Mouse (Mus musculus) liver, adult 2 months (tissue): ENCODE measurements at regions not wholly inside any gene's neighbourhood (a gene's known extent, or its start where the extent isn't known, plus 50 kb on each side); places are given as distances from the start of the nearest gene placed in this dataset.
A peak's percentile ranks its signal among the peaks of the same experiment; 100 is the strongest.

ENCODE experiments used
- DNase-seq: peaks from one replicate; pipeline ENCODE4 v3.0.0-alpha.2; 2011; ENCODE audit warnings: low read depth, low spot score; ENCODE audit errors: extremely low read depth
- H3K27ac ChIP-seq: fragments of 200-500 bp; replicated peaks from 2 replicates; pipeline ENCODE4 v1.5.1; 2012; ENCODE audit warnings: low read depth, mild to moderate bottlenecking, control low read depth, inconsistent platforms, low read length; ENCODE audit not compliant: insufficient read depth
- H3K27me3 ChIP-seq: fragments of 200-500 bp; 2 replicates; pipeline ENCODE4 v1.6.1; 2012; ENCODE audit warnings: mild to moderate bottlenecking, moderate library complexity, low read length, inconsistent platforms; ENCODE audit not compliant: control insufficient read depth, insufficient read depth
- H3K36me3 ChIP-seq: fragments of 200-500 bp; 2 replicates; pipeline ENCODE4 v1.6.1; 2012; ENCODE audit warnings: low read length, inconsistent platforms; ENCODE audit not compliant: control insufficient read depth, insufficient read depth
- H3K4me1 ChIP-seq: fragments of 200-500 bp; 2 replicates; pipeline ENCODE4 v1.6.1; 2011; ENCODE audit warnings: low read length; ENCODE audit not compliant: control insufficient read depth, insufficient read depth
- H3K4me3 ChIP-seq: fragments of 200-500 bp; 2 replicates; pipeline ENCODE4 v1.5.1; 2011; ENCODE audit warnings: low read depth, mild to moderate bottlenecking, control low read depth, low read length, moderate library complexity; ENCODE audit not compliant: insufficient read depth
- H3K79me2 ChIP-seq: fragments of 200-500 bp; 2 replicates; pipeline ENCODE4 v1.6.1; 2012; ENCODE audit warnings: inconsistent platforms, mild to moderate bottlenecking, low read length, moderate library complexity; ENCODE audit not compliant: control insufficient read depth, insufficient read depth
- H3K9ac ChIP-seq: fragments of 200-500 bp; 2 replicates; pipeline ENCODE4 v1.6.1; 2012; ENCODE audit warnings: low read depth, mild to moderate bottlenecking, control low read depth, inconsistent platforms, low read length
- CTCF ChIP-seq: fragments of 200-500 bp; IDR thresholded peaks from 2 replicates; pipeline ENCODE4 v1.5.1; 2011; ENCODE audit warnings: low read depth, low read length, control low read depth
- POLR2A ChIP-seq: fragments of 200-500 bp; IDR thresholded peaks from 2 replicates; pipeline ENCODE4 v1.6.1; 2011; ENCODE audit warnings: low read length, control low read depth; ENCODE audit not compliant: insufficient read depth; ENCODE audit errors: extremely low read depth
- WGBS: fragments of 180-500 bp; shearing (Covaris S2); methylation state at CpG from one replicate; pipeline ENCODE4 v1.1.7; 2018; 5-methylcytosine and 5-hydroxymethylcytosine counted together

- H3K4me1 ChIP-seq: no peaks in the 10 kb centered on the region
- no peak overlapping the region for H3K4me3 ChIP-seq
- no peaks in the 10 kb centered on the region for H3K36me3 ChIP-seq
- no peak overlapping the region for H3K9ac ChIP-seq
- H3K27ac ChIP-seq: no peak overlapping the region
- TF ChIP-seq POLR2A (no peak), CTCF (no peak)
- no peaks in the 10 kb centered on the region for H3K79me2 ChIP-seq
- no peaks in the 10 kb centered on the region for H3K27me3 ChIP-seq
- whole genome bisulfite sequencing: 71% methylated on average over 1 of the region's 1 CpGs
- no peak for DNase-seq
Observed at GRCm38 (mm10) chrX:18960465-18960864, 499.3 kb upstream of the 4930578C19Rik start.

DNA sequence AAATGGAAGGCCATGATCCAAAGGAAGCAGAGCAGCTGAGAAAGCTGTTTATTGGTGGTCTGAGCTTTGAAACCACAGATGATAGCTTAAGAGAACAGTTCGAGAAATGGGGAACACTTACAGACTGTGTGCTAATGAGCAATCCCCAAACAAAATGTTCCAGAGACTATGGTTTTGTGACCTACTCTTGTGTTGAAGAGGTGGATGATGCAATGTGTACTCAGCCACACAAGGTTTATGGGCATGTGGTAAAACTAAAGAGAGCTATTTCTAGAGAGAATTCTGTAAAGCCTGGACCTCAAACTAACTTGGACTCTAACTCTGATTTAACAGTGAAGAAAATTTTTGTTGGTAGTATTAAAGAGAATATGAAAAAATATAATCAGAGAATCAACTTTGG lies 481.4 kb upstream of the 4930578C19Rik start:
- Histone ChIP-seq H3K79me2 (no peaks in the 10 kb centered on the region), H3K4me1 (no peaks in the 10 kb centered on the region), H3K27ac (no peak overlapping the region), H3K4me3 (no peak overlapping the region), H3K9ac (no peak overlapping the region), H3K36me3 (no peaks in the 10 kb centered on the region), H3K27me3 (no peaks in the 10 kb centered on the region)
- no peak for TF ChIP-seq CTCF
- TF ChIP-seq POLR2A: no peak
- peak; percentile 65 for DNase-seq
- whole genome bisulfite sequencing: 25% methylated on average over 1 of the region's 1 CpGs

DNA sequence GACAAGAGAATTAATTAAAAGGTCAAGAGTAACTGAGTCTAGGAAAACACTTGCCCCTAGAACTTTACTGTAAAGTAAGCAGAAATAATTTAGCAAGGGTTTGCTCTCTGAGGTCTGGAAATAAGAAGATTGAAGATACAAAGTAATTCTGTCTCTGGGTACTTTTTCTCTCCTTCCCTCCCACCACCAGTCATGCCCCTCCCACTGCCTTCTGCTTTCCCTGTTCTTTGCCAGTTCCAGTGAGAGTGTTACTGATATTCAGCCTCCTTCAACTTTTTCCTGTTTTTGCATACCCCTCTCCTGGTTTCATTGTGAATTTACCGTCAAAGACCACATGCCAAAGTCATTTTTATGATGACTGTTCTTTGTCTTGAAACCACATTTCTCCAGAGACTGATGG lies 472.1 kb upstream of the 4930578C19Rik start:
- Histone ChIP-seq H3K4me3 (no peak overlapping the region), H3K36me3 (no peaks in the 10 kb centered on the region), H3K27me3 (no peaks in the 10 kb centered on the region), H3K27ac (no peak overlapping the region), H3K79me2 (no peaks in the 10 kb centered on the region), H3K4me1 (no peaks in the 10 kb centered on the region), H3K9ac (no peak overlapping the region)
- TF ChIP-seq POLR2A: no peak
- TF ChIP-seq CTCF: no peak
- 67% methylated on average over 1 of the region's 1 CpGs for WGBS
- no peak for DNase-seq

GRCm38 (mm10) chrX:18923084-18923483 lies 461.9 kb upstream of the 4930578C19Rik start:
- Histone ChIP-seq H3K79me2 (no peaks in the 10 kb centered on the region), H3K36me3 (no peaks in the 10 kb centered on the region), H3K4me1 (no peaks in the 10 kb centered on the region), H3K27me3 (no peaks in the 10 kb centered on the region), H3K27ac (no peak overlapping the region), H3K9ac (no peak overlapping the region), H3K4me3 (no peak overlapping the region)
- TF ChIP-seq CTCF (no peak), POLR2A (no peak)
- no peak for DNase-seq
- 72% methylated on average over 1 of the region's 1 CpGs for WGBS

DNA sequence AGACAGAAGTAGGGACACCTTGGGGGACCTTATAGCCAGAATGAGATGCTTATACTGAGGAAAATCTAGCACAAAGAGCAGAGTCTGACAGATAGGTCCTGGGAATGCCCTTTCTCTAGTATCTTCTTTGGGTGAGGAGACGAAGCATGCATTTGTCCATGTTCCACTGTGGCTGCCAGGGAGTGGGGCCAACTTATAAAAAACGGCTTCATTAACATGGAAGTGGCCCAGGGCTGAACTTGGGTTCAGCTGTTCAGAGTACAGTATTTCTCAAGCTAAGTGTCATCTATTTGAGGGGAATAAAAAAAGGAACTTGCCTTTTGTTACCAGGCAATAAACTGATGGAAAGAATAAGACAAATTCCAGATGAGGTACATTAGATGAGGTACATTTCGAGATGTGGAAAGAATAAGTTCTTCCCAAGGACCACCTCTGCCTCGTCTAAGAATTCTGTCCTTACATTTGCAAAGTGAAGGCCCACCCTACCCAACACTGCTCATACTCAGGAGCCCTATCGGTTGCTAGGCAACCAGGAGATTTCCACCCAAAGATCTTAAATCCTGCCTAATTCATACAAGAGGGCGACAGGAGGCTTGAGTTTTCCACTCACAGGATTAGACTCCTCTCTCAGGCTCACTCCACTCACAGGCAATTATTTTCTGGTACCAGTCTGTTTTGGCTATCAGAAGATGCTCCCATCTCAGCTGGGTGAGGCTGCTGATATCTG lies 460.3 kb upstream of the 4930578C19Rik start:
- DNase-seq: peak; percentile 65
- Histone ChIP-seq H3K79me2 (no peaks in the 10 kb centered on the region), H3K4me1 (no peaks in the 10 kb centered on the region), H3K36me3 (no peaks in the 10 kb centered on the region), H3K9ac (no peak overlapping the region), H3K4me3 (no peak overlapping the region), H3K27me3 (no peaks in the 10 kb centered on the region), H3K27ac (no peak overlapping the region)
- WGBS: 49% methylated on average over 6 of the region's 6 CpGs
- TF ChIP-seq POLR2A (no peak), CTCF (no peak)

GRCm38 (mm10) chrX:18882784-18883171 lies 421.6 kb upstream of the 4930578C19Rik start:
- peak overlapping the region; percentile 81 for H3K27ac ChIP-seq
- WGBS: 24% methylated on average over 2 of the region's 2 CpGs
- H3K27me3 ChIP-seq: no peaks in the 10 kb centered on the region
- TF ChIP-seq POLR2A: no peak
- no peak for TF ChIP-seq CTCF
- peak; percentile 87 for DNase-seq
- no peak overlapping the region for H3K9ac ChIP-seq
- no peaks in the 10 kb centered on the region for H3K36me3 ChIP-seq
- H3K4me1 ChIP-seq: no peaks in the 10 kb centered on the region
- no peaks in the 10 kb centered on the region for H3K79me2 ChIP-seq
- H3K4me3 ChIP-seq: no peak overlapping the region
